Mouse (Mus musculus): Measurements from ENCODE around the gene Plxnb2. TPM values are rescaled to one million over a fixed set of nuclear protein-coding genes. Genes with fewer than 3 reads are reported as not detected.
A peak's percentile ranks its signal among the peaks of the same experiment; 100 is the strongest.

Plxnb2 gene
- total RNA-seq, 2 experiments from 2014 or later = 20.9 to 23.8 TPM

GRCm38 (mm10) chr15:89158516-89158915 lies 22.1 kb downstream of the Plxnb2 start:
- intact Hi-C loops (cut with DNase I; ENCODE audit: low total_unique reads) = no loop called here
- DNase-seq = no peak

- intact Hi-C loops (cut with DNase I; ENCODE audit: low total_unique reads) = no loop called here
- peak; percentile 70 for DNase-seq
These were observed 22.6 kb downstream of the Plxnb2 start for GRCm38 (mm10) chr15:89157954-89158353.

- intact Hi-C loops (cut with DNase I; ENCODE audit: low total_unique reads) = no loop called here
- DNase-seq = no peak
These were observed 28.3 kb downstream of the Plxnb2 start for GRCm38 (mm10) chr15:89152312-89152711.

GRCm38 (mm10) chr15:89150041-89150390 lies 30.6 kb downstream of the Plxnb2 start:
- DNase-seq = no peak
- intact Hi-C loops (cut with DNase I; ENCODE audit: low total_unique reads) = no loop called here

- intact Hi-C loops (cut with DNase I; ENCODE audit: low total_unique reads) = no loop called here
These were observed 31.1 kb downstream of the Plxnb2 start, which contains the start of gene Mapk11 for GRCm38 (mm10) chr15:89149271-89150040. Gene Mapk11 (minus strand): TSS chr15:89149628.

GRCm38 (mm10) chr15:89148496-89149270 lies 31.9 kb downstream of the Plxnb2 start:
- no peak for DNase-seq
- intact Hi-C loops (cut with DNase I; ENCODE audit: low total_unique reads) = no loop called here

More at GRCm38 (mm10) chr15:89149271-89150040, 31.1 kb downstream of the Plxnb2 start, which contains the start of gene Mapk11:
- no peak for DNase-seq

GRCm38 (mm10) chr15:89147895-89148294 lies 32.7 kb downstream of the Plxnb2 start:
- intact Hi-C loops (cut with DNase I; ENCODE audit: low total_unique reads) = no loop called here
- no peak for DNase-seq

- DNase-seq = no peak
- intact Hi-C loops (cut with DNase I; ENCODE audit: low total_unique reads) = no loop called here
These were observed 33.1 kb downstream of the Plxnb2 start for GRCm38 (mm10) chr15:89147456-89147855.

- no peak for DNase-seq
- intact Hi-C loops (cut with DNase I; ENCODE audit: low total_unique reads) = no loop called here
These were observed 33.6 kb downstream of the Plxnb2 start for GRCm38 (mm10) chr15:89147024-89147423.

- no peak for DNase-seq
- intact Hi-C loops (cut with DNase I; ENCODE audit: low total_unique reads) = no loop called here
These were observed 34.1 kb downstream of the Plxnb2 start for GRCm38 (mm10) chr15:89146537-89146936.

- intact Hi-C loops (cut with DNase I; ENCODE audit: low total_unique reads) = no loop called here
- DNase-seq = no peak
These were observed 34.7 kb downstream of the Plxnb2 start for GRCm38 (mm10) chr15:89145813-89146350.

GRCm38 (mm10) chr15:89144965-89145364 lies 35.6 kb downstream of the Plxnb2 start:
- intact Hi-C loops (cut with DNase I; ENCODE audit: low total_unique reads) = no loop called here
- no peak for DNase-seq

- DNase-seq = no peak
- intact Hi-C loops (cut with DNase I; ENCODE audit: low total_unique reads) = no loop called here
These were observed 37.5 kb downstream of the Plxnb2 start for GRCm38 (mm10) chr15:89143134-89143533.

GRCm38 (mm10) chr15:89141905-89142304 lies 38.7 kb downstream of the Plxnb2 start:
- intact Hi-C loops (cut with DNase I; ENCODE audit: low total_unique reads) = no loop called here

GRCm38 (mm10) chr15:89141443-89141842 lies 39.1 kb downstream of the Plxnb2 start:
- DNase-seq = no peak
- intact Hi-C loops (cut with DNase I; ENCODE audit: low total_unique reads) = no loop called here

More at GRCm38 (mm10) chr15:89141905-89142304, 38.7 kb downstream of the Plxnb2 start:
- DNase-seq = no peak

GRCm38 (mm10) chr15:89140659-89141252 lies 39.8 kb downstream of the Plxnb2 start, which contains the start of gene Mapk12:
Gene Mapk12 (minus strand): TSS chr15:89140703.
- intact Hi-C loops (cut with DNase I; ENCODE audit: low total_unique reads) = no loop called here
- DNase-seq = peak; percentile 80

GRCm38 (mm10) chr15:89140048-89140658 lies 40.4 kb downstream of the Plxnb2 start:
- intact Hi-C loops (cut with DNase I; ENCODE audit: low total_unique reads) = no loop called here
- peak; percentile 57 for DNase-seq

- DNase-seq = no peak
- intact Hi-C loops (cut with DNase I; ENCODE audit: low total_unique reads) = no loop called here
These were observed 42.1 kb downstream of the Plxnb2 start for GRCm38 (mm10) chr15:89138531-89138930.

GRCm38 (mm10) chr15:89138046-89138405 lies 42.6 kb downstream of the Plxnb2 start:
- intact Hi-C loops (cut with DNase I; ENCODE audit: low total_unique reads) = no loop called here
- DNase-seq = no peak
